Mouse (Mus musculus) cerebellum, adult 11-12 months (tissue): ENCODE measurements at regions not wholly inside any gene's neighbourhood (a gene's known extent, or its start where the extent isn't known, plus 50 kb on each side); places are given as distances from the start of the nearest gene placed in this dataset.
"Not testable (repeated sequence)": the region's sequence is repeated elsewhere in the genome, so short reads cannot be mapped to it uniquely, and the experiment has no call there.

Experiments used
- DNase-seq: peaks from one replicate; pipeline ENCODE4 v3.0.0; 2022

GRCm38 (mm10) chr1:143286274-143286967 lies 354.0 kb upstream of the B3galt2 start:
- no peak for DNase-seq

GRCm38 (mm10) chr1:143287448-143287847 lies 353.0 kb upstream of the B3galt2 start:
- DNase-seq: no peak

- no peak for DNase-seq
Observed at GRCm38 (mm10) chr1:143296555-143296954, 343.9 kb upstream of the B3galt2 start.

- DNase-seq: no peak
Observed at GRCm38 (mm10) chr1:143307379-143307778, 333.1 kb upstream of the B3galt2 start.

- no peak for DNase-seq
Observed at GRCm38 (mm10) chr1:143318381-143318780, 322.1 kb upstream of the B3galt2 start.

GRCm38 (mm10) chr1:143319568-143319967 lies 320.9 kb upstream of the B3galt2 start:
- no peak for DNase-seq

GRCm38 (mm10) chr1:143351388-143351787 lies 289.1 kb upstream of the B3galt2 start:
- DNase-seq: no peak

- not testable (repeated sequence) for DNase-seq
Observed at GRCm38 (mm10) chr1:143360256-143360655, 280.2 kb upstream of the B3galt2 start.

- no peak for DNase-seq
Observed at GRCm38 (mm10) chr1:143391851-143392250, 248.6 kb upstream of the B3galt2 start.
